Mouse (Mus musculus) E14TG2a.4 (cell line): ENCODE results near the gene Zcrb1.
A peak's percentile ranks its signal among the peaks of the same experiment; 100 is the strongest.

Experiments used
- CTCF ChIP-seq: conservative IDR thresholded peaks from 2 replicates; pipeline ENCODE4 v1.5.1; 2014; ENCODE audit warnings: low read length
- POU5F1 ChIP-seq: IDR thresholded peaks from 2 replicates; pipeline ENCODE4 v1.6.1; 2014; ENCODE audit warnings: low read length, borderline replicate concordance

DNA sequence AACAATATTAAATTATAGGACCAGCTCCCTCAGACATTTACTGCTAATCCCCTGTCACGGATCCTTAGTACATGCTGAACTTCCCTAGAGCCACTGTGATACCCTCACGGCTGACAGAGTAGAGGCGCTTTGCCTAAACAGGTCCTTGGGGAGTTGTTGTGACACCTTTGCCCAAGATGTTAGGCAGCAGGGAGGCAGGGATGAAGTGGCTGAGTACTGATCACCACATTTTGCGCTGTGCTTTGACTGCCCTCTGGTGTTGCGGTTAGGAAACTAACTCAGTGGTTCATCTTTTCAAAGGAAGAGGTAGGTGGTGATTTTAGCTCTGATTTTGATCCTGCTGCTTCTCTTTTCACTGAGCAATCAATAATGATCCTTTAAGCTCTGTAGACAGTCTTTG is 40.5 kb upstream of the Zcrb1 start:
- TF ChIP-seq CTCF (peak; percentile 55), POU5F1 (no peak)
